Mouse (Mus musculus) cerebellum, adult 8-10 months (tissue): ENCODE data around the gene Fam25c.
"Not testable (repeated sequence)": the region's sequence is repeated elsewhere in the genome, so short reads cannot be mapped to it uniquely, and the experiment has no call there.

Source experiments
- DNase-seq: peaks from one replicate; pipeline ENCODE4 v3.0.0; 2022

The Fam25c gene

DNA sequence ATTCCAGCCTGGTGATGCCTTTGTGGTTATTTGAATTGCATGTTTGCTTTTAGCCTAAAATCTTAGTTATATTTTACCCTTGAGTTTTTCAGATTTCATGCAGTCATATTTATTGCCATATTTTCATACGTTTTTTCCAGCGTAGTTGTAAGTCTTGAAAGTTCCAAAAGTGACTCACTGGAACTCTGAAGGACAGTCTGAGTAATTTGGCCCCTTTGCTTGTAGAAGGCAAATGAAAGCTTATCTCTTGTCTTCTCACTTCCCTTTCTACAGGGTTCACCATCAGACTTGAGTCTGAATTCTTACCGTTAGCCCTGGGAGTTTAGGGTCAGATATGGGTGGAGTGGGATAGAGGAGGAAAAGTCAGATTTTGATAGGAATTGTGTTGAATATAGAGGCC, 28.6 kb downstream of the Fam25c start:
- no peak for DNase-seq

- no peak for DNase-seq
These were observed 31.6 kb downstream of the Fam25c start for GRCm38 (mm10) chr14:34323576-34324085.

- DNase-seq, result no peak
These were observed 37.1 kb downstream of the Fam25c start for GRCm38 (mm10) chr14:34318113-34318512.

GRCm38 (mm10) chr14:34317431-34317830, 37.8 kb downstream of the Fam25c start:
- no peak for DNase-seq

GRCm38 (mm10) chr14:34316346-34316745, 38.9 kb downstream of the Fam25c start:
- DNase-seq, result no peak

DNA sequence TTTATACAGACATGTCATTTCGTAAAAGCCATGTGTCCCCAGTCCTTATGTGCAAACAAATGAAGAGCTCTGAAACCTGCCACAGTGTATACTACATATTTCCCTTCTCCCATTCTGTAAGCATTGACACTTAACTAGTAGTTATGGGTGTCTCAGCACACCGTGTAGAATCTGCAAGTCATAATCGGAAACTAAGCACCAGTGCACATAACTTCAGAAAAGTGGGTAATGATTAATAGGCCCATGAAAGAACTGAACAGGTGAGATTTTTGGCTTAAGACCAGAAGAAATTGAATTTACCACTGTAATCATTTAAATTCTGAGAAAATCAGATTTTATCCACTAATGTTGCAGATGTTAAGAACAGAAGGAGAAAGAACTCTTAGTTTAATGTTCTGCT, 40.4 kb downstream of the Fam25c start:
- no peak for DNase-seq

- DNase-seq, result not testable (repeated sequence)
These were observed 40.9 kb downstream of the Fam25c start for GRCm38 (mm10) chr14:34314383-34314782.

DNA sequence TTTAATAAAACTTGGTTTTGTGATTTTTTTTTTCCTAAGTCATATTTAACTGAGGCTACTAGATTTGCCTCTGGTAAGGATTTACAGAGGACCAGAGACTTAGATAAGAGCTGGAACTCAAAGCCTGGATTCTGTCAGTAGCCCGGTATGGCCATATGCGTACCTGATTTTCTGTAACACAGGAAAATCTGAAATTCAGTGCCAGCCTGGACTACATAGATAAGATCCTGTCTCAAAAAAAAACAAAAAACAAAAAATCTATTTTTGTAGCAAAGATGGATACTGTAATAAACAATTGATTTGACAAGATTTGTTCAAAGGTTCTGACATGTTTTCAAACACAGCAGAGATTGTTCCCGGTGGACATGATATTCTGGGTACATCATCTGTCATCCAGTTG, 41.6 kb downstream of the Fam25c start:
- no peak for DNase-seq

- DNase-seq, result no peak
These were observed 42.7 kb downstream of the Fam25c start for GRCm38 (mm10) chr14:34312339-34313048.

GRCm38 (mm10) chr14:34311691-34312090, 43.5 kb downstream of the Fam25c start:
- peak; percentile 19 for DNase-seq

- peak; percentile 62 for DNase-seq
These were observed 44.1 kb downstream of the Fam25c start for GRCm38 (mm10) chr14:34311021-34311631.

GRCm38 (mm10) chr14:34310234-34310965, 44.8 kb downstream of the Fam25c start, which contains the start of the genes Shld2 and Glud1:
Shld2 (minus strand) TSS chr14:34310493.
Glud1 (plus strand) TSS chr14:34310727.
- DNase-seq, result peak; percentile 96

DNA sequence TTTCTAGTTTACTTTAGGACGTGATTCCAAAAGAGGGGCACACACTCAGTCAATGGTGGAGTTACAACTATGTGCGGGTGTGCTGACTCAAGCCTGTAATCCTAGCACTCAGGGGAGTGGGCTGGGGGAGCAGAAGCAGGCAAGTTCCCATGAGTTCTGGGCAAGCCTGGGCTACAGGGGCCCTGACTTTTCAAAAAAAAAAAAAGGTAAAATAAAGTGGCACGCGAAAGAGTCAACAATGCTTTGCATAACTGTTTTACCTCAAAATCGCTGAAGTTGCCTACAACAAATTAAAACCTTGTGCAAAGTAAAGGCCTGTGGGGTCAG, 45.4 kb downstream of the Fam25c start:
- no peak for DNase-seq

- no peak for DNase-seq
These were observed 46.0 kb downstream of the Fam25c start for GRCm38 (mm10) chr14:34309266-34309665.

DNA sequence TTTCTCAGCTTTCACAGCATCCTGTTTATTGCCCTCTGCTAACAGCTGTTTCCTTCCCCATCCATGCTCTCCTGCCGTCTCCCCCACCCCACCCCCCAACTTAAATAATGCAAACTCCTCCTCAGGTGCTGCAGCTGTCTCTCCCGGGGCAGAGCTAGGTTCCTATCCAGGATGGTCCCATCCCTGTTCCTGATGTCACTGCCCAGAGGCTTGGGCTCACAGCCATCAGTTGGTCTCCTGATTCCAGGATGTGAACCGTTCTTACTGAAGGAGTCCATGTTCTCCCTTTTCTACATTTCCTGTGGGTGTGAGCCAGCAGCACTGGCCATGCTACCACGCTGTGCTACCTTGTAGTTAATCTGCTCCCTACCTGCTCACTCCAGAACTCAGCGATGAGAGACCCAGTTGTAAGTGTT, 52.0 kb downstream of the Fam25c start:
- no peak for DNase-seq

DNA sequence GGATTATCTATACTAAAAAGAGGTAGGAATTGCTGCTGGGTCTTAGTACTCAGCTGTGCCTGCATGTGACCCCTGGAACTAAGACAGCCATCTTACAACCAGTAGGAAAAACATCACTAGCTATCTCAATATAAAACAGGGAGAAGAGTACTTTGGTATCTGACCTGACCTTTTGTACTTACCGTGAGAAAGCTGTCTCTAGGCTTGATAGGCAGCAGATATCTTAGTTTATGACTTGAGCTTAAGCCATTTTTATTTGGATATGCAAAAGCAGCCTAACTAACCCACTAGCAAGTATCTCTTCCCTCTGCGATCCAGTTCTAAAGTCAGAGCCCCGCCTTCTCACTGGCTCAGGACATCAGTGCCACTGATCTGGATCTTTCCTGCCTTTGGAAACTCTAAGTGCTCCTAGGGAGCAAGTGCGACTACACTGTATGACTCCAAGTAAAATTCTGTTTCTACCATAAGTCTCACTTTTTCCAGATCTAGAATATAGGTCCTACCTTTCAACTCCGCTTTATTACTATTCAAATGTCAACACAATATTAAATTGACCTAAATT, 52.5 kb downstream of the Fam25c start:
- DNase-seq, result no peak
